15 mouse cellular contexts compared by ENCODE assay signal in the genomic region with DNA sequence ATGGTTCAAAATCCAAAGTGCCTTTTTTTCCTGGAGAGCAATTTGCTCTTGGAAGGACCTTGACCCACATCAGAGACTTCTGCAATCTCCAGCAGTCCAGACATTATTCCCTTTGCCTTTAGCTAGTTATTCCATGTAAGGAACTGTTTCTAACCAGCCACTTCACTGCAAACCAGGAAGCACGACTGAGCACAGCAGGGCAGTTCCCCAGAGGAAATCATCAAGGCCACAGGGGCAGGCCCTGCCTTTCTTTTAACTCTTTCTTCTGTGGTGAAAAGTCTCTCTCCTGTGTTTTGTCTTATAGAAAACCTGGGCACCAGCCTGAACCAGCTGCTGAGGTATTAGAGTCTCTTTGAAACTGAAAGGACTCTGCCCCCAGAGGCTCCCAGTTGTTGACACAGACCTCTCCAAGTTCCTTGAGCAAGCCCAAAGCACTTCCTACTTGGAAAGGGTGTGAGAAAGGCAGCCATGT. TPM values are rescaled to one million over a fixed set of nuclear protein-coding genes. Genes with fewer than 3 reads are reported as not detected.
DNase-seq lines count a peak whose midpoint lies in the region; ATAC-seq lines count a peak whose summit lies in the region.
"Had no signal": no experiment of that assay in that cellular context is flagged by ENCODE, and none has a peak within 500 bp of the region (broad histone marks: within the 10 kb centered on the region; RNA-seq: fewer than 3 reads in every experiment).

No protein-coding gene starts in this region.

- H3K27me3 ChIP-seq in heart, embryonic 10.5 days (ENCODE audit: insufficient read depth, poor library complexity, severe bottlenecking) = peaks cover 8% of the 10 kb centered on the region; the same call in 1 of the 2 replicates
- H3K27me3 ChIP-seq in intestine, embryonic 15.5 days (replicated peaks) = no peaks in the 10 kb centered on the region
- H3K27me3 ChIP-seq in midbrain, embryonic 16.5 days (ENCODE audit: control insufficient read depth, insufficient read depth, low read depth, low read length) = no peaks in the 10 kb centered on the region

- peak; percentile 90 for ATAC-seq in intestine, embryonic 15.5 days
- ATAC-seq in frontal cortex, adult (ENCODE audit: low TSS enrichment) = no peak
- ATAC-seq in midbrain, embryonic 16.5 days = no peak
- ATAC-seq: CD4-positive, CD25-positive, alpha-beta regulatory T cell, adult 4 months had no signal

- peaks cover 8% of the 10 kb centered on the region for H3K4me1 ChIP-seq in heart, embryonic 10.5 days
- H3K4me1 ChIP-seq in intestine, embryonic 15.5 days (replicated peaks) = peaks cover 9% of the 10 kb centered on the region; the same call in 1 of the 2 replicates
- H3K4me1 ChIP-seq in midbrain, embryonic 16.5 days (ENCODE audit: control insufficient read depth, insufficient read depth, low read length) = peaks cover 3% of the 10 kb centered on the region; the same call in 1 of the 2 replicates

- 0 out of 2 replicates have a peak overlapping the region, but pooled peaks have one; percentile 36 for H3K27ac ChIP-seq in heart, embryonic 10.5 days
- H3K27ac ChIP-seq in intestine, embryonic 15.5 days = peak overlapping the region; percentile 53
- no peak overlapping the region for H3K27ac ChIP-seq in midbrain, embryonic 16.5 days (ENCODE audit: low read length)
- H3K27ac ChIP-seq: liver, embryonic 14.5 days had no signal

- H3K36me3 ChIP-seq in heart, embryonic 10.5 days = no peaks in the 10 kb centered on the region
- H3K36me3 ChIP-seq in intestine, embryonic 15.5 days = no peaks in the 10 kb centered on the region
- no peaks in the 10 kb centered on the region for H3K36me3 ChIP-seq in midbrain, embryonic 16.5 days (ENCODE audit: control insufficient read depth, insufficient read depth, low read length)

- H3K9ac ChIP-seq in intestine, embryonic 15.5 days = no peak overlapping the region
- no peak overlapping the region for H3K9ac ChIP-seq in midbrain, embryonic 16.5 days (ENCODE audit: low read depth, low read length)
- H3K9ac ChIP-seq: liver, embryonic 14.5 days had no signal

- no peaks in the 10 kb centered on the region for H3K9me3 ChIP-seq in heart, embryonic 10.5 days
- H3K9me3 ChIP-seq in intestine, embryonic 15.5 days = no peaks in the 10 kb centered on the region
- H3K9me3 ChIP-seq in midbrain, embryonic 16.5 days (replicated peaks; ENCODE audit: control insufficient read depth, low read length, poor library complexity, severe bottlenecking) = no peaks in the 10 kb centered on the region

- 3% methylated on average over 1 of the region's 1 CpGs for WGBS in heart, embryonic 10.5 days
- WGBS in intestine, embryonic 15.5 days = 2% methylated on average over 1 of the region's 1 CpGs
- WGBS in midbrain, embryonic 16.5 days = 3% methylated on average over 1 of the region's 1 CpGs

- peak overlapping the region; percentile 75 for H3K4me2 ChIP-seq in intestine, embryonic 15.5 days (replicated peaks)
- no peak overlapping the region for H3K4me2 ChIP-seq in midbrain, embryonic 16.5 days (ENCODE audit: low read length)

- H3K4me3 ChIP-seq in heart, embryonic 10.5 days = no peak overlapping the region
- no peak overlapping the region for H3K4me3 ChIP-seq in intestine, embryonic 15.5 days (replicated peaks)
- no peak overlapping the region for H3K4me3 ChIP-seq in midbrain, embryonic 16.5 days (ENCODE audit: low read depth, low read length)

- no peak for DNase-seq in heart, embryonic 10.5 days (ENCODE audit: low spot score)
- no peak for DNase-seq in heart, adult 18-20 months
- DNase-seq in retina, embryonic 14.5 days (ENCODE audit: low spot score) = peak; percentile 8
- no peak for DNase-seq in retina, postnatal 1 day
- no peak for DNase-seq in urinary bladder, postnatal 36 days (ENCODE audit: low spot score in 2 of 2)
- DNase-seq: heart, postnatal 14 days; kidney, adult 2 months had no signal

RNA-seq across cellular contexts. Expression of gene Gm11549, which starts 11.6 kb away (rescaled TPM):
- polyA plus RNA-seq in heart, embryonic 10.5 days (2016; fragmentation: Nextera tagmentation; extraction: Ambion mirVana) = not detected in 2 replicates
- total RNA-seq in heart, adult 18-20 months (2021) = not detected
- 0.33 and 0.44 TPM in 2 replicates for polyA plus RNA-seq in intestine, embryonic 15.5 days (2015; fragmentation: Nextera tagmentation; extraction: Ambion mirVana)
- polyA plus RNA-seq in midbrain, embryonic 16.5 days (2015; fragmentation: Nextera tagmentation; extraction: Ambion mirVana) = 0.30 and 0.35 TPM in 2 replicates
- total RNA-seq: heart, postnatal 14 days; monocyte, adult 5-6 weeks had no signal
- polyA plus RNA-seq: CD4-positive, CD25-positive, alpha-beta regulatory T cell, adult 4 months; kidney, adult 2 months had no signal

RNA-seq across cellular contexts. Expression of gene Exosc9, which starts 19.2 kb away (rescaled TPM):
- 65.2 and 77.8 TPM in 2 replicates for polyA plus RNA-seq in heart, embryonic 10.5 days (2016; fragmentation: Nextera tagmentation; extraction: Ambion mirVana)
- total RNA-seq in heart, adult 18-20 months (2021) = 10 to 100 TPM; 19.1 to 19.9 TPM
- polyA plus RNA-seq in intestine, embryonic 15.5 days (2015; fragmentation: Nextera tagmentation; extraction: Ambion mirVana) = 63.6 and 65.1 TPM in 2 replicates
- polyA plus RNA-seq in midbrain, embryonic 16.5 days (2015; fragmentation: Nextera tagmentation; extraction: Ambion mirVana) = 79.6 and 84.9 TPM in 2 replicates

RNA-seq across cellular contexts. Expression of gene Ccna2, which starts 38.7 kb away (rescaled TPM):
- 196 and 199 TPM in 2 replicates for polyA plus RNA-seq in heart, embryonic 10.5 days (2016; fragmentation: Nextera tagmentation; extraction: Ambion mirVana)
- under 1 TPM; 0.51 to 0.99 TPM for total RNA-seq in heart, adult 18-20 months (2021)
- 166 and 179 TPM in 2 replicates for polyA plus RNA-seq in intestine, embryonic 15.5 days (2015; fragmentation: Nextera tagmentation; extraction: Ambion mirVana)
- polyA plus RNA-seq in midbrain, embryonic 16.5 days (2015; fragmentation: Nextera tagmentation; extraction: Ambion mirVana) = 17.6 and 23.6 TPM in 2 replicates

RNA-seq across cellular contexts. Expression of gene 1810062G17Rik, which starts 57.5 kb away (rescaled TPM):
- polyA plus RNA-seq in heart, embryonic 10.5 days (2016; fragmentation: Nextera tagmentation; extraction: Ambion mirVana) = 0.90 and 0.93 TPM in 2 replicates
- not detected for total RNA-seq in heart, adult 18-20 months (2021)
- 1.8 and 2.2 TPM in 2 replicates for polyA plus RNA-seq in intestine, embryonic 15.5 days (2015; fragmentation: Nextera tagmentation; extraction: Ambion mirVana)
- 0.28 and 0.40 TPM in 2 replicates for polyA plus RNA-seq in midbrain, embryonic 16.5 days (2015; fragmentation: Nextera tagmentation; extraction: Ambion mirVana)
- total RNA-seq: layer of hippocampus, postnatal 25 days; monocyte, adult 5-6 weeks had no signal
- polyA plus RNA-seq: frontal cortex, adult 2 months had no signal

RNA-seq across cellular contexts. Expression of gene Anxa5, which starts 57.5 kb away (rescaled TPM):
- 293 and 360 TPM in 2 replicates for polyA plus RNA-seq in heart, embryonic 10.5 days (2016; fragmentation: Nextera tagmentation; extraction: Ambion mirVana)
- total RNA-seq in heart, adult 18-20 months (2021) = 100 to 1,000 TPM; 128 to 134 TPM
- polyA plus RNA-seq in intestine, embryonic 15.5 days (2015; fragmentation: Nextera tagmentation; extraction: Ambion mirVana) = 247 and 277 TPM in 2 replicates
- polyA plus RNA-seq in midbrain, embryonic 16.5 days (2015; fragmentation: Nextera tagmentation; extraction: Ambion mirVana) = 54.2 and 56.7 TPM in 2 replicates
